Mouse (Mus musculus) cerebellum, adult (tissue): Measurements from ENCODE around the gene Tmem126a.

Source experiments
- ATAC-seq: cut with Nextera tagmentation; 2 replicates; pipeline ENCODE4 v1.9.2; 2017; ENCODE audit warnings: mild to moderate bottlenecking, moderate library complexity, mixed read lengths; ENCODE audit not compliant: insufficient number of reproducible peaks, low FRiP score, low TSS enrichment

The Tmem126a gene

DNA sequence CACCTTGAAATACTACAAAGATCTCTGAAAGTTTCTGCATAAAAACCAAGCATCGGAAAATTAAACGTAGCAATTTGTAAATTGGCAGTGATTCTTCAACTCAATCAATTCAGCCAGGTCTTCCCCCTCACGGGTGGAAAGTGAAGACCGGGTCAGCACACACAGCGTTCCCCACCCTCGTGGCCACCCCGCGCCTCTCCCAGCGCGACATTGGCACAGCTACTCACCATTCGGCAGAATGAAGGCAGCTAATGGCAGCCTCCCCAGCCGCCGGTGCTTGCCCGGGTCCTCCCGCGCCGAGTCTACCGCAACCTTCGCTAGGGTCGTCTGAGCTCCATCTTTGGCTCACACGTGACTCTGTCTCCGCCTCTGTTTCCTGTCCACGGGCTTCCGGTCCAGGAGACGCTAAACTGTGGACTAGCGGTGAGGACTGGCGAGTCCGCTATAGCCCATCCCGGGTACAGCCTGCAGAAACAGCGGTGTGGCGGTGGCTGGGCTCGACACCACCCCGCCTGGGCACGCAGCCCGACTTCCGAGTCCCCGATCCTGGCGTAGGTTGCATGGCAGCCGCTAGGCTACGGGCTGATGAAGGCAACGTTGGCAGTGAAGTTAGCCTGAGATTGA is at the start of gene Tmem126a:
TSS of gene Tmem126a (minus strand) at position 385 of the 624 bp plus-strand sequence.
- ATAC-seq: peak; percentile 98

DNA sequence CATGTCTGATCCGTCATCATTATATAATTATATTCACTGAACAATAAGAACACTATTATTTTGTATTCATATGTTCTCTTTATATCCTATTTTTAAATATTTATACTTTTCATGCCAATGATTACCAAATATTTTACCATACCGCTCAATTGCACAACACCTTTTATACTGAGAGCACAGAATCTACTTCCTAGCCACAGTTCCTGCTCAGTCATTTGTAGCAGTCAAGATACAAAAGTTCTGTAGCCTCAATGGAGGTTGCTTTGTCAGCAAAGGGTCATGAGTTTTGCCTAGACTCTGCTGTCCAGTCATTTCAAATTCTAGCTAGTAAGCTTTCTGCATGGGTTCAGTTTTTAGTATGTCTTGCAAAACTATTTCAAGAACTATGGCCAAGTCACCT is 25.6 kb upstream of the Tmem126a start:
- no peak for ATAC-seq

DNA sequence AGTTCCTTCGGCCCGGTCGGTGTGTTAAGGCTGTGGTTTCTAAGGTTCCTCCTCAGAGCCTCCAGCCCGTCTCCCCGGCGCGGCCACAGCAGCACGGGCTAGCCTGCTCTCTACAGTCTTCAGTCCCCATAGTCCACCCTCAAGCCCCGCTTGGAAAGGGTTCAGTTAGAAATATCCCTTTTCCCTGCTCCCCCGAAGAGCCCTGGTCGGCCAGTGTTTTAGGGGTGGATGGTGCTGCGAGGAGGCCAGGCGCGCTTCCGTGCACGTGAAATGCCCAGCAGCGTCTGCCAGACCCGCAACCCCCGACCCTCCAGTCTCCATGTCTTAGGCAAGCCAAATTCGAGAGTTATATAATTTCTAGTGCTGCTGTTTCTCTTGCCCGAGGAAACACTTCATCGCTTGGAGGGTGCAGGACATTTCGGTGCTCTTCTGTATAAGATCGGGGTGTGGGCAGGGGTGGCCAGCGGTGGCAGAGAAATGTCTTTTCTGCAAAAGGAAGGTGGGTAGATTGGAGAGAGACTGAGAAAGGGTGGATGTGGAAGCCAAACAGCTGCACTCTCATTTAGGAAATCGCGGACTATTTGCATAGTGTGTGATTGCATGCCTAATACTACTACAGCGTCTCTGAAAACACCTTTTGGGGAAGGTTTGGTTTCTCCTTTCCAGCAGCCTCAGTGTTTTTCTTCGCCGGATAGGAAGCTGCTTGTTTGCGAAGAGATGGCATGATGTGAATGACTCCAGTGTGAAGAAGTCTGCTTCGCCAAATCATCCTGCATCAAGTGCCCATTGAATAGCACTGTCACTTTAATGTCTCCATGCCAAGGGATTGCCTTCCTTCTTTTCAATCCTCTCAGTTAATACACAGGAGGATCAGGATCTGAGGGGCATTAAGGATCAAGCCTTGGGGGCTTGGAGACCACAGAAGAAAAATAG is 19.6 kb upstream of the Tmem126a start, which contains the start of gene Dlg2:
TSS of gene Dlg2 (plus strand) at position 360 of the 933 bp plus-strand sequence.
- ATAC-seq: peak; percentile 13; the same call in 1 of the 2 replicates

DNA sequence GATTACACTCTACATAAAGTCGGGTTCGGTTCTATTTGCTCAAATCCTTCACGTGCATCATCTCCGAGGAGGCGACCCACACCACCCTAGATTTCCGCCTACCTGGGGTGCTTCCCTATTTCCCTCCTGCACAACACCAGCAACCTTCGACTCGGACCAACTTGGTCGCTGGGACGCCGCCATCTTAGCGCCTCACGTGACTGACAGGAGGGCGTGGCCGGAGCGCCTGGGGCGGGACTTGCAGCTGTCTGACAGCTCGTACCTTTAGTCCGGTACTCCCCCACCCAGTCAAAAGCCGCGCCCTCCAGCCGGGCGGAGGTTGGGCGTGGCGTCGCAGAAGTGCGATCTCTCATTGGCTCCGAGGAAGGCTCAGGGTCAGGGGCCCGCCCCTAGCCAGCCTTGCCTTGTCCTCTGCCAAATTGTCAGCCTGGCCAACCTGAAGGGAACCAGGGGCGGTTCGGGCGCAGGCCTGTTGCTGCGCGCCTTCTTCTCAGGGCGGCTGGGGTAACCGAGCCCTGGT is 18.8 kb upstream of the Tmem126a start, which contains the start of gene Tmem126b:
TSS of gene Tmem126b (minus strand) at position 209 of the 520 bp plus-strand sequence.
- ATAC-seq: peak; percentile 97

DNA sequence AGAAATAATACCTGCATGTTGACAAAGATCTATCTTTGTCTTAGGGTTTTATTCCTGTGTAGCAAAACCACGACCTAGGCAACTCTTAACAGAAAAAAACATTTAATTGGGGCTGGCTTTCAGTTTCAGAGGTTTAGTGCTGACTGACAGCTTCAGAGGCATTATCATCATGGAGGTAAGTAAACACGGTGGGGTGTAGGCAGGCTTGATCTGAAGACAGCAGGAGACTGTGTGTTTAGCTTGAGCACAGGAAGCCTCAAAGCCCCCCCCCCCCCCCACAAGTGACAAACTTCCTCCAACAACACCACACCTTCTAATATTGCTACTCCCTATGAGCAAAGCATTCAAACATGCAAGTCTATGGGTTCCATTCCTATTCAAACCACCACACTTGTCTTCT is 16.5 kb upstream of the Tmem126a start:
- ATAC-seq: no peak

DNA sequence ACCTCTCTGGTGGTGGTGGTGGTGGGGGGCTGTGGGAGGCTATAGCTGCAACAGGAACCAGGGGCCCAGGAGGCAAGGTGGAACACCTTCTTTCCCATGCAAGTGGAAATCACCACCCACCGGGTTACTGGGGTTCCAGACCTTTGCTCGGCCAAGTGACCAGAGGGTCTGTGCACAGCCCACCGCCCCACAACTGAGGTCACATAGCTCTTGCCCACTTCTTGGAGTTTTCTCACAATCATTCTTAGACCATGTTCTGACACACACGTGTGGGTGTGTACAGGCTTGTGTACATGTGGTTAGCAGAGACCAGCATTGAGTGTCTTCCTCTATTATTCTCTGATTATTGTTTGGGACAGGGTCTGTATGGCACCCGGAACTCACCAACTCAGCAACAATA is 4.4 kb upstream of the Tmem126a start:
- no peak for ATAC-seq

DNA sequence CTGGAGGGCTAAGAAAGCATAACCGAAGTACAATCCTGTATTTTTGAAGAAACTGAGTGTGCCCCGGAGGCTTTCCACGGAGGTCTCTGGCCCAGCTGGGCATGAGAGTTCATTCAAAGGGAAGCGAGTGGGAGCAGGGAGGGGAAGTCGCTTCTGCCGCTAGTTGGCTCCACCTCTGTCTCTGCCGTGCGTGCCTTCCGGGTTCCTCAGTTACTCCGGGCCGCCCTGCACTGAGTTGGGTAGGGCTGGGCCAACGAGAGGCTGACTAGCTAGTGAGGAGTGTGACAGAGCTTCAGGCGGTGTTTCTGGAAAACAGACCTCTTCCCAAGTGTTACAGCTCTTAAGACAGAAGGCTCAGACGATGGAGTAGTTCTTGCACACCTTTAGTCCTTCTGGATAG is 3.9 kb upstream of the Tmem126a start:
- ATAC-seq: no peak

DNA sequence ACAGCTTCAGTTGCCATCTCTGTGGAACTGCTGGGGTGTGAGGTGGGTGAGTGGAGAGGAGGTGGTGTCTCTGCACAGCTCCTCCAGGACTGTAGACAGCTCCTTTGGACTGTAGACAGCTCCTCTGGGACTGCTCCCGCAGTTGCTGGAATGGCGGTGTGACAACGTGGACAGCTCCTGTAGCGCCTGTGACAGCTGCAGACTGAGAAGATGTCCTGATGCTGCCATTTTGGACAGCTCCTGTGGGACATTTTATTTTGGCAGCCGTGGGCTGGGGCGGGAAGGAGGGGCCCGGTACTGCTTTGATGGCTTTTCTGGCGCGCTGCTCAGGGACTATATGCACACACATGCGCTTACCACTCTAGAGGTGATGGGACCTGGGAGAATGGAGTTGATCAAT is 3.3 kb upstream of the Tmem126a start:
- ATAC-seq: no peak

DNA sequence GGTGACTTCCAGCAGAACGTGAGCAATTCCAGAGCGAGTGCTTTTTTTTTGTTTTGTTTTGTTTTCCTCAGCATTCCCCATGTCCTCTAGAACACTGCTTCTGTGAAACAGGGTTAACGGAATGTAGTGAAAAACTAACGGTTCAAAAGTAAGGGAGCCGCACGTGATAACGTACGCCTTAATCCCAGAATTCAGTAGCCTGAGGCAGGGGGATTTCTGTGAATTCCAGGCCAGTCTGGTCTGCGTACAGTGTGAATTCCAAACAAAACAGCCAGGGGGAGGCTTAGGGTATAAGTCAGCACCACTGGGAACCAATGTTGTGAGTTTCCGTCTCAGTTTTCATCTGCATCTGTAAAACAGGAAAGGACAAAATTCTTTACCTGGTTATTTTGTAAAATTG is 488 bp upstream of the Tmem126a start:
- 0 out of 2 replicates have a peak, but pooled peaks have one; percentile 5 for ATAC-seq

DNA sequence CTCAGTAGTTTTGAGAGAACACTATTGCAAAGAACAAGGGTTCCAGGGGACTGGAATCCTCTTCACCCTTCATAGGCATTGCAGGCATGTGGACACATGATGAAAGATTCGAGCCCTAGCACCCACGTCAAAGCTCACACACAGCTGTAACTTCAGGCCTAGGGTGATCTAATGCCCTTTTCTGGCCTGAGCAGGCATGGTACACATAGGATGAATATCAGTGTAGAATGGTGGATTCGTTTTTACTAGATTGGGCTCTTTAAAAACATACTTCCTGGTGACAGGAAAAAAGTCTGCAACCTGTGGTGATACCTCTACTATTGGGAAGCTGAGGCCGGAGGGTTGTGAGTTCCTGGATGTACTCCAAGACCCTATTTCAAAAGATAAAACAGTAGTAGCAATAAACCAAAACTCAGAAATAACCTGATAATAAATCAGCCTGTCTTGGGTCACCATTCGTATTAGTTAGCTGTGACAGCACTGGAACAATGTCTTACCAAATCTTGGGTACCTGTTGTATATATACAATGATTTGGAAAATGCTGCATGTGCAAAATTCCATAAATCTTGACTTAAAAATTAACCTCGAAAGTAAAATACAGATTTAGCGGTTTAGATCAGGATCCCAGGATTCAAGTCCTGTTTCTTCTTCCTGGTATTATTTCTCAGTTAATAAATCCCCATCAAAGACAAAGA is 732 bp downstream of the Tmem126a start:
- no peak for ATAC-seq

DNA sequence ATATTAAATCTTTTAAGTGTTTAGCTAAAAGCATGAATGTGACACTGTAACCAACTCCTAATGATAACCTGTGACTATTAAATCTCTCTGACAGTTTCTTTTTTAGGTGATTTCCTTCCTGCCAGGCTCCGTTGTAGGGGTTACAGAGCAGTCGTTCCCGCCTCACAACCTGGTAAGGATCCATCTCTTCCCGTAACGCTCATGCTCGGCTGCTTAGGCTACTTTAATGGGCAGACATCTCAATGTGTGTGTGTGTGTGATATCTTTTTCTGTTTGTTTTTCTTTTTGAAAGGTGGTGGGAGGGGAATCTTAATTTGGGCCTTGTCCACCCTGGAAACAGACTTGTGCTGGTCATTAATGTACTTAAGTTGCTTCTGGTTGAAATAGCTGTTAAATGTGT is 12.8 kb downstream of the Tmem126a start:
- ATAC-seq: no peak

DNA sequence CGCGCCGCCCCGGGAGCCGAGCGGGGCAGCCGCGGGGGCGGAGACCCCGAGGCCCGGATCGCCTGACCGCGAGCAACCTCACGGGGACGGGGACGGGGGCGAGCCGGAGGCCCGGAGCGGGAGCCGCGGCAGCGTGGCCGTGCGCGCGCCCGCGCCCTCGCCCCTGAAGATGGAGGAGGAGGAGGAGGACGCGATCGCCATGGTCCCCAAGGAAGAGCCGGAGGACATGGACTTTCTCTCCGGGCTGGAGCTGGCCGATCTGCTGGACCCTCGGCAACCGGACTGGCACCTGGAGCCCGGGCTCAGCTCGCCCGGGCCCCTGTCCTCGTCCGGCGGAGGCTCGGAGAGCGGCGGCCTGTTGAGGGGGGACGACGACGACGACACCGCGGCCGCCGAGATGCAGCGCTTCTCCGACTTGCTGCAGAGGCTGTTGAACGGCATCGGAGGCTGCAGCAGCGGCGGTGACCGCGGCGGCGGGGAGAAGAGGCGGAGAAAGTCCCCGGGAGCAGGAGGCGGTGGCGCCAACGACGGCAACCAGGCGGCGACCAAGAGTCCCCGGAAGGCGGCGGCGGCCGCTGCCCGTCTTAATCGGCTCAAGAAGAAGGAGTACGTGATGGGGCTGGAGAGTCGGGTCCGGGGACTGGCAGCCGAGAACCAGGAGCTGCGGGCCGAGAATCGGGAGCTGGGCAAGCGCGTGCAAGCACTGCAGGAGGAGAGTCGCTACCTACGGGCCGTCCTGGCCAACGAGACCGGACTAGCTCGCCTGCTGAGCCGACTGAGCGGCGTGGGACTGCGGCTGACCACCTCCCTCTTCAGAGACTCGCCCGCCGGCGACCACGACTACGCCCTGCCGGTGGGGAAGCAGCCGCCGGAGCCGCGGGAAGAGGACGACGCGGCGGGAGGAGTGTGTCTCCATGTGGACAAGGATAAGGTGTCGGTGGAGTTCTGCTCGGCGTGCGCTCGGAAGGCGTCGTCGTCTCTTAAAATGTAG is 13.6 kb downstream of the Tmem126a start:
- peak; percentile 77 for ATAC-seq

DNA sequence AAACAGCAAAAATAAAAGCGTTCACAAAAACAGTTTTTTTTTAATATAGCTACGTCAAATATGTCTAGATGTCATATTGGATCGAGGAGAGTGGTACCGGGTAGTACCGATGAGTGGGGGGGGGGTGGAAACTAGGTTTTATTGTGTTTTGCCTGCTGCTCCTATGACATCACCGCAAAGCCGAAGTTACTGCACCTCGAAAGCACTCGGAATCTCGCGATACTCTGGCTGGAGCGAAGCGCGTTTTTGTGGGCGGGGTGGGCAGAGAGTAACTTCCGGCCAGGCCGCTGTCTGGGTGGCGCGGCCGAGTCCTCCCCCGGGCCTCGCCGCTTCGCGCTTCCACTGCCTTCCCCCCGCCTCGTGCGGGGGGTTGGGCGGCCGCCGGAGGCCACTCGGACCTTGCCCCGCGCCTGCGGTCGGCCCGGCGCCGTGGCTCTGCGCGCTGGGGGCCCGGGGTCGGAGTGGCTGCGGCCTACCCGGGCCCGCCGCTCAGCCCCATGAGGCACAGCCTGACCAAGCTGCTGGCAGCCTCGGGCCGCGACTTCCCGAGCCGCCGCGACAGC is 14.4 kb downstream of the Tmem126a start, which contains the start of gene Crebzf:
TSS of gene Crebzf (plus strand) at position 212 of the 563 bp plus-strand sequence.
- peak; percentile 97 for ATAC-seq

DNA sequence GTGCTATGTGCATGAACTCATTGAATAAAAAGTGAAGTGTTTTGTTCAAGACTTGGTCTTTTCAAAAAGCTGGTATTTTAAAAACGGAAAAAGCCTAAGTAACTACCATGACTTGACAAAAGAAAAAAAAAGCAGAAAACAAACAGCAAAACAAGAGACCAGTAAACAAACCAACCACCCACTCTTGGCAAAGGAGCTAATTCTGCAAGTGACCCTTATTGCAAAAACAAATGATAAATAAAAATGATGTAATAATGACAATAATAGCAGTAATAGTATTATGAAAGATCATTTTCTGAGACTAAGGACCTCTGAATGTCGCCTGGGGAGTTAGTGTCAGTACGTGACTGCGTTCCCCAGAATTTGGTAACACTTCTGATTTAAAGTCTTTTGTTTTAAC is 15.0 kb downstream of the Tmem126a start:
- peak; percentile 2; the same call in 1 of the 2 replicates for ATAC-seq

DNA sequence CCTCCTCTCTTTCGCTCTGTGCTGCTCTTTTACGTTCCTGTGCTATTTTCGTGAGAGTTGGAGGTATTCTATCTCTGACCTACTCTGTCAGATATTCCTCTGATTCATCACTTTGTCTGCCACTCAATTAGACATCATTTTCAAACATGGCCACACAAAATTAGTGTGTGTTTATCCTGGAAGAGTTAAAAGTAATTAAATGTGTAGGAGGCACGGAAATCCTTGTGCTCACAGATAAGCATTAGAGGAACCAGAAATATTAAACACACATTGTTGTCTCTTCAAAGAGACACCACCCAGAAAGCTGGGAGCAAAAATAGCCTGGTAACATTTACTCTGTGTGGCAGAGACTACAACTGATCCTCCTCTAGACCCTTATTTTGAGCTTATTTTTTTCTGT is 17.0 kb downstream of the Tmem126a start:
- ATAC-seq: no peak

DNA sequence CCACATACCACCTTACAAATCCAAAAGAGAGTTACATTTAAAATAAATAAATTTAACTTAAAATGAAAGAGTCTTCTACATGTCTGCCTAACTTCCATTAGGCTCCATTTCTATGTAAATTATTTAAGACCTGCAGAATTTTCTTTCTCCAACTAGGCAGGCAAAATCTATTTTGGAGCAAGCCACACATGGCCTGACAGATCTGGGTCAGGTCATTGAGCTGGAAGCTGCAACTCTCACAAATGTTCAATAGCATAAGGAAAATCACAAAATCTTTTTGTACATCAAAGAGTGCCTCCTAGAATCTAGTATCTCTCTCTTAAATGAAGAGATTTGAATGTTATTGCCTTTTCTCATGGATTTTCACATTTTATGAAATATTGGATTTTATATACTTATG is 24.8 kb downstream of the Tmem126a start:
- ATAC-seq: 0 out of 2 replicates have a peak, but pooled peaks have one; percentile 61

DNA sequence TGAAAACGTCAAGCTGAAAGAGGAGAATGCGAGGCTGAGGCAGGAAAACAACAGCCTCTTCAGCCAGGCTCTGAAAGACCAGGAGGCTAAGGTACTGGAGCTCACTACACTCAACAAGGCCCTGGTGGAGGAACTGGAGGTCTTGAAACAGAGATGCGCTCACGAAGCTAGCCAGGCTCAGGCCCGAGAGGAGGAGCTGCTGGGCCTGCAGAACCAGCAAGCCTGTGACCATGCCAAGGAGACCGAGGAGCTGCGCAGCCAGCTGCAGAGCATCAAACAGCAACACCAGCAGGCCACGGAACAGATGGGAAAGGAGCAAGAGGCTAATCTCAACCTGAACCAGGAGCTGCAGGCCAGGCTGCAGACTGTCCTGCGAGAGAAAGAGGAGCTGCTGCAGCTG is 30.0 kb downstream of the Tmem126a start:
- ATAC-seq: 0 out of 2 replicates have a peak, but pooled peaks have one; percentile 16

DNA sequence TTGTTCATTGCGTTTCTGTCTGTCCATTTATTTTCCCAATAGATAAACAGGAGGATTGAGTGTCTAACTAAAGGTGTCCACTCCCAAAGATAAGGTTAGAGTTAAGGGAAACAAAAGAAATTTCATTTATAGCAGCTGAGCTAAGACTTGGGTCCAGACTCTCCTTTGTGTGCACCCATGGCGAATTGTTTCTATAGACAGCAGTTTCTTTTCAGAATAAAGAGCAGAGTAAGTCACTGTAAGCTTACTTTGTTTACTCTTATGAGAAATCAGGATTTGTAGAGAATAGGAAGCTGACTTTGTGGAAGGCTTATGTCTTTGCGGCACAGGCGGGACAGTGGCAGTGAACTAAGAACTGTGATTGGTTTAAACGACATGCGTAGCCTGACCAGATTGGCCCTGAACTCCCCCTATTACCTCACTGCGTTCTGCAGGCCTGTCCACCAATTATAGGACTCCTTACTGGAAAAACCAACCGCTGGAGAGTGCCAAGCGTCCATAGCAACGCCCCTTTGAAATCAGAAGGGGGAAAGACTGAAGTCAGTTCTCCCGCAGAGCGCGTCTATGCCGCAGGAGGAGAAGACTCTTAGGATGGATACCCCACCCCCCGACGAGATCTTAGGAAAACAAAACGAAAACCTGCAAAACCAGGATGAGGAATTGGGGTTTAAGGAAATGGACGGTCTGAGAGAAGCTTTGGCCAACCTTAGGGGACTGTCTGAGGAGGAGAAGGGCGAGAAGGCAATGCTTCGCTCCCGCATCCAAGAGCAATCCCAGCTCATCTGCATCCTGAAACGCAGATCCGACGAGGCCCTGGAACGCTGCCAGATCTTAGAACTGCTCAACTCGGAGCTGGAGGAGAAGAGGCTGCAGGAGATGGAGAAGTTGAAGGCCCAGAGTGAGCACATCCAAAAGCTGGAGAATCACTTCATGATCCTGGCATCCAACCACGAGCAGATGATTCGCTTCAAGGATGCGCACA is 30.7 kb downstream of the Tmem126a start, which contains the start of gene Ccdc89:
TSS of gene Ccdc89 (plus strand) at position 558 of the 982 bp plus-strand sequence.
- peak; percentile 100 for ATAC-seq
